Mouse (Mus musculus) G1E (cell line): ENCODE results near the gene Tmem140. TPM values are rescaled to one million over a fixed set of nuclear protein-coding genes. Genes with fewer than 3 reads are reported as not detected.

Experiments
- ATAC-seq: 2 replicates; pipeline ENCODE4 v1.8.0; 2016; ENCODE audit warnings: mild to moderate bottlenecking; ENCODE audit not compliant: insufficient number of reproducible peaks, poor library complexity, low FRiP score, severe bottlenecking; ENCODE audit errors: extremely low read depth
- DNase-seq: peaks from one replicate; pipeline ENCODE4 v3.0.0; 2012; ENCODE audit warnings: low spot score
- H3K27me3 ChIP-seq: 2 replicates; pipeline ENCODE4 v1.6.1; 2012; ENCODE audit warnings: mild to moderate bottlenecking, low read length, inconsistent platforms; ENCODE audit not compliant: insufficient read depth
- H3K36me3 ChIP-seq: replicated peaks from 2 replicates; pipeline ENCODE3; 2012; ENCODE audit warnings: mild to moderate bottlenecking, inconsistent platforms
- H3K4me1 ChIP-seq: 2 replicates; pipeline ENCODE4 v1.6.1; 2012; ENCODE audit warnings: low read depth, low read length, inconsistent platforms, mixed read lengths; ENCODE audit not compliant: insufficient read depth
- H3K4me3 ChIP-seq: 2 replicates; pipeline ENCODE4 v1.5.1; 2012; ENCODE audit warnings: low read depth, mild to moderate bottlenecking, inconsistent platforms, low read length, moderate library complexity, mixed read lengths
- H3K9me3 ChIP-seq: replicated peaks from 2 replicates; pipeline ENCODE4 v1.6.1; 2012; ENCODE audit warnings: inconsistent platforms
- CTCF ChIP-seq: IDR thresholded peaks from 2 replicates; pipeline ENCODE4 v1.5.1; 2012; ENCODE audit warnings: low read depth, low read length, inconsistent platforms, mixed read lengths
- GATA1 ChIP-seq: IDR thresholded peaks from 2 replicates; pipeline ENCODE4 v1.6.1; 2012; ENCODE audit warnings: borderline replicate concordance, low read length, inconsistent platforms, mixed read lengths
- GATA2 ChIP-seq: IDR thresholded peaks from 2 replicates; pipeline ENCODE4 v1.6.1; 2012; ENCODE audit warnings: low read depth, low read length, inconsistent platforms, borderline replicate concordance
- POLR2AphosphoS5 ChIP-seq: IDR thresholded peaks from 2 replicates; pipeline ENCODE4 v1.6.1; 2012; ENCODE audit warnings: low read depth, low read length, inconsistent platforms; ENCODE audit not compliant: insufficient replicate concordance
- TAL1 ChIP-seq: conservative IDR thresholded peaks from 2 replicates; pipeline ENCODE4 v1.6.1; 2012; ENCODE audit warnings: low read depth, low read length, inconsistent platforms, mixed read lengths
- polyA plus RNA-seq: library from polyadenylated mRNA; stranded (reverse); fragments of >175 nt; gene quantifications from 2 replicates; pipeline ENCODE4 v1.2.3, GENCODE M21; 2012
- total RNA-seq, 2 experiments: library from RNA; stranded (forward) in 1 of 2; stranded (reverse) in 1 of 2; fragments of 200-1000 nt in 1 of 2; fragments of >200 nt in 1 of 2; fragmentation: Nextera tagmentation in 1 of 2; gene quantifications; 2 replicates each; pipeline ENCODE4 v1.2.3; 2014 to 2017

The Tmem140 gene
- total and polyA plus RNA-seq, 3 experiments: 0.22 to 7.1 (median 3.3) TPM

DNA sequence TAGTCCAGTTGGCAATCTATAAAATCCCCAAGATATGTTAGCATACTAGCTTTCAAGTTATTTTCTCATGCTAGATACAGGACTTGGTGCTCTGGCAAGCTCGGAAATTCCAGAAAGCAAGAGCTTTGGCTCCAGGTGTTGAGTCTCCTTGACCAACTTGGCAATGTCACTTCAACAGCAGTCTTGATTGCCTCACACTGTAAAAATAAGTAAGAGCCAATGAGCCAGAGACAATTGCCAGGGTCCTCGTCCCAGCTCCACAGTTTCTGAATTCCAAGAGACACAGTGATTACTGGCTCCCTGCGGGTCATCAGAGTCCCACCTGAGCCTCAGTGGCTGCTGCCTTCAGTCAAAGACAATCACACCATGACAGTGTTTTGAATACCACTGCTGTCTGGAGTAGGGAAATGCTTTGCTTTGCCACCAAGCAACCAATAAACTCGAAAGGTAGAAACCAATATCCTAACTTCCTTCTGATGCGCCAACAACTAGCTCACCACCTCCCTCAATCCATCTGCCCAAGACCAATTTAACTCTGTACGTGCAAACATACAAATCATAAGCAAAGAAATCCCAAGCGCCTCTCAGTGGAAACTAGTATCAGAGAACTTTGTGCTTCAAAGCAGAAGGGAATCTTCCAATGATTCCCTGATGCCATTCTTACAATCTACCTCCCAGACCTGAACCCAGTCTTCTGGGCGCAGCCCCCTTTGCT is 46.8 kb downstream of the Tmem140 start:
- Histone ChIP-seq H3K36me3 (peaks cover 45% of the 10 kb centered on the region), H3K4me3 (peak overlapping the region; percentile 86), H3K4me1 (peaks cover 38% of the 10 kb centered on the region), H3K9me3 (no peaks in the 10 kb centered on the region), H3K27me3 (no peaks in the 10 kb centered on the region)
- DNase-seq (no peak), ATAC-seq (no peak)
- no peak for TF ChIP-seq POLR2AphosphoS5
- no peak for TF ChIP-seq GATA2
- no peak for TF ChIP-seq TAL1
- TF ChIP-seq CTCF: no peak
- TF ChIP-seq GATA1: no peak

DNA sequence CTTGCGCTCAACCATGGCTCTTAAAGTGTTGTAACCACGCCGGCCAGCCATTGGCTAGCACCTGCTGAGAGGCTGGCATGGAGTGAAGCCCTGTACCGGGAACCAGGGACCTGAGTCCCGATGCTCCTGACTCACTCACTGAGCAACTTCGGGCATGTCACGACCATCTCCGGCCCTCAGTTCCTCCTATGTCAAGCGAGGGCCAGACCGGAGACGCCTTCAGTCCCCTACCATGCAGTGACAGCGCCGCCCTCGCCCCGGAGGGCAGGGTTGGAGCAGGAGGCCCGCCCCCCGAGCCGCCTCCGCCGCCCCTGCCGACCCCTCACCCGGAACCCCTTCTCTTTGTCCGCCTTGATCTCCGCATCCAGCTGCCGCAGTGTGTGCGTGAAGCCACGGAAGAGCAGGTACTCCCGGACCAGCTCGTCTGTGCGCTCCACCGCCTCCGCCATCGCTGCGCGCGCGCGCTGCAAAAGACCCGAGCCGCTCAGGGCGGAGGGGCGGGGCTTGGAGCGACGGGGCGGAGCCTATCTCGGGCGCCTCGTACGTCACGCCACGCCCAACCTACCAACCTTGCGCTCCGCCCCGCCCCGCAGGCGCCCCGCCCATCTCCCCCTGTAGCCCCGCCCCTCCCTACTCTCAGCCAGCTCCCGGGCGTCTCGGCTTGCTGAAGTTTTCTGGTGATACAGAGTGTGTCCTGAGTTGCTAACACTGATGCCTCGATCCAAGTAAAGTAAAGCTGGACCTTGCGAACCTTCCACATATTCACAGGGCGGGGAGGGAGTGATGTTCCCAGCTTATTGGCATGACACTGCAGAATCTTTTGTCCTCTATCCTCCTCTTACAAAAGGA is 47.6 kb downstream of the Tmem140 start, which contains the start of gene Wdr91:
Wdr91 (minus strand) TSS at position 506 of the 849 bp plus-strand sequence.
- peak; percentile 94 for DNase-seq
- Histone ChIP-seq H3K9me3 (no peaks in the 10 kb centered on the region), H3K36me3 (peaks cover 37% of the 10 kb centered on the region), H3K27me3 (no peaks in the 10 kb centered on the region), H3K4me3 (peak within 1 kb of the TSS; percentile 86), H3K4me1 (peaks cover 38% of the 10 kb centered on the region)
- TF ChIP-seq CTCF (no peak), GATA2 (no peak), TAL1 (no peak), GATA1 (no peak), POLR2AphosphoS5 (no peak)
- ATAC-seq: peak; percentile 71

GRCm38 (mm10) chr6:34913341-34914040 is 50.5 kb downstream of the Tmem140 start:
- H3K4me3 ChIP-seq: no peak overlapping the region
- no peaks in the 10 kb centered on the region for H3K9me3 ChIP-seq
- peaks cover 6% of the 10 kb centered on the region; the same call in 1 of the 2 replicates for H3K27me3 ChIP-seq
- ATAC-seq (no peak), DNase-seq (no peak)
- peaks cover 24% of the 10 kb centered on the region for H3K4me1 ChIP-seq
- peaks cover 9% of the 10 kb centered on the region for H3K36me3 ChIP-seq
- no peak for TF ChIP-seq POLR2AphosphoS5
- TF ChIP-seq TAL1: no peak
- TF ChIP-seq GATA2: no peak
- no peak for TF ChIP-seq GATA1
- no peak for TF ChIP-seq CTCF

GRCm38 (mm10) chr6:34914462-34914861 is 51.5 kb downstream of the Tmem140 start:
- H3K36me3 ChIP-seq: no peaks in the 10 kb centered on the region
- DNase-seq: no peak
- H3K27me3 ChIP-seq: peaks cover 14% of the 10 kb centered on the region
- H3K4me1 ChIP-seq: peaks cover 19% of the 10 kb centered on the region
- no peak overlapping the region for H3K4me3 ChIP-seq
- ATAC-seq: no peak
- TF ChIP-seq GATA2: no peak
- TF ChIP-seq TAL1: no peak
- no peak for TF ChIP-seq POLR2AphosphoS5
- no peak for TF ChIP-seq GATA1
- TF ChIP-seq CTCF: no peak
- H3K9me3 ChIP-seq: no peaks in the 10 kb centered on the region

DNA sequence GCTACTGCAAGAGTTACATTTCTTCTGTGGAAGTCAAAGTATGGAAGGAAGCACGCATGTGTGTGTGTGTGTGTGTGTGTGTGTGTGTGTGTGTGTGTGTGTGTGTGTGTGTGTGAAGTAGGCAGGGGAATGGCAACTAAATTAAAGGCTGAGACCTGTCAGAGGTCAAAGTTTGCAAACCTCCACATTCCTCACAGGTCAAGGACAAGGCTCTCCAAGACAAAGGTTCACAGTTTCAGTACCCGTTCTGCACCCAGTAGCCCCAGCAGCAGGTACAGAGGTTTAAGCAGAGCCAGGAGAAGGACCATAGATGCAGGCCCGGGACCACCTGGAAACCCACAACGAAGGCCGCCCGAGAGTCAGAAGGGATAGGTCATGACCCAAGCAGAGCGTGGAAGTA is 56.2 kb downstream of the Tmem140 start:
- no peak for ATAC-seq
- DNase-seq: no peak
- TF ChIP-seq CTCF: no peak
- no peak for TF ChIP-seq TAL1
- TF ChIP-seq GATA1: no peak
- TF ChIP-seq POLR2AphosphoS5: no peak
- no peak for TF ChIP-seq GATA2
- no peaks in the 10 kb centered on the region; the same call in 1 of the 2 replicates for H3K4me1 ChIP-seq
- no peaks in the 10 kb centered on the region for H3K36me3 ChIP-seq
- no peak overlapping the region for H3K4me3 ChIP-seq
- H3K27me3 ChIP-seq: peaks cover 23% of the 10 kb centered on the region
- no peaks in the 10 kb centered on the region for H3K9me3 ChIP-seq
